Mouse (Mus musculus) liver, postnatal 0 days (tissue): ENCODE measurements around the gene Mgat3.

Experiments
- CTCF ChIP-seq: sonication (generic); IDR thresholded peaks from 2 replicates; pipeline ENCODE4 v1.5.1; 2016; ENCODE audit warnings: antibody characterized with exemption, low read depth
- EP300 ChIP-seq: IDR thresholded peaks from 2 replicates; pipeline ENCODE4 v1.6.1; 2016; ENCODE audit warnings: antibody characterized with exemption, low read depth, mild to moderate bottlenecking

DNA sequence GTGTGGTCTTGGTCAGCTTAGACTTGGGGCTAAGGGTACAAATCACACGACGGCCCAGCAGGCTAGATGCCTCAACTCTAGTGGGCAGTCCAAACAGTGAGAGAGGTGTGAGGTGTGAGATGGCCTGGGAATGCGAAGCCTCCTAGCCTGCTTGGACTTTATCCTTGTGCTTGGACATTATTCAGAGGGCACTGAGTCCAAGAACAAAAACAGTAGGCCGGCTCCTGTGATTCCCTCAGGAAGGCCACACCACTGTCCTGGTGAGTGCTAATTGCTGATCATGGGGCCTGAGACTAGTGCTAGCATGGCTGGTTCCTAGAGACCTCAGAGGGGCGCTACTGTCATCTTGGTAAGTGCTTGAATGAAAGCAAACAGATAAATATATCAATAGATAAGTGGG lies 15.4 kb downstream of the Mgat3 start:
- TF ChIP-seq CTCF (no peak), EP300 (no peak)
